Mouse (Mus musculus) C2C12 (cell line): ENCODE data around the gene Prl8a2.

Experiments
- CTCF ChIP-seq: IDR thresholded peaks from one replicate; pipeline ENCODE4 v1.5.1; 2011; ENCODE audit not compliant: control insufficient read depth, insufficient read depth, insufficient read length
- MAX ChIP-seq: IDR thresholded peaks from one replicate; pipeline ENCODE4 v1.6.1; 2011; ENCODE audit warnings: mild to moderate bottlenecking, control low read depth
- MYOG ChIP-seq: IDR thresholded peaks from one replicate; pipeline ENCODE4 v1.6.1; 2011; ENCODE audit not compliant: control insufficient read depth, insufficient read length; ENCODE audit errors: extremely low read depth
- USF1 ChIP-seq: IDR thresholded peaks from one replicate; pipeline ENCODE4 v1.6.1; 2011; ENCODE audit warnings: low read depth, mild to moderate bottlenecking, control low read depth, moderate library complexity

GRCm38 (mm10) chr13:27312334-27313225, 32.9 kb upstream of the Prl8a2 start, which contains the start of gene Prl6a1:
- TF ChIP-seq USF1 (no peak), MYOG (no peak), CTCF (no peak), MAX (no peak)
